Mouse (Mus musculus): ENCODE results near the gene Rfng. TPM values are rescaled to one million over a fixed set of nuclear protein-coding genes. Genes with fewer than 3 reads are reported as not detected.
"Not testable (repeated sequence)": the region's sequence is repeated elsewhere in the genome, so short reads cannot be mapped to it uniquely, and the experiment has no call there.

Gene Rfng
- polyA plus RNA-seq, 1 experiment, result 55.8 TPM

DNA sequence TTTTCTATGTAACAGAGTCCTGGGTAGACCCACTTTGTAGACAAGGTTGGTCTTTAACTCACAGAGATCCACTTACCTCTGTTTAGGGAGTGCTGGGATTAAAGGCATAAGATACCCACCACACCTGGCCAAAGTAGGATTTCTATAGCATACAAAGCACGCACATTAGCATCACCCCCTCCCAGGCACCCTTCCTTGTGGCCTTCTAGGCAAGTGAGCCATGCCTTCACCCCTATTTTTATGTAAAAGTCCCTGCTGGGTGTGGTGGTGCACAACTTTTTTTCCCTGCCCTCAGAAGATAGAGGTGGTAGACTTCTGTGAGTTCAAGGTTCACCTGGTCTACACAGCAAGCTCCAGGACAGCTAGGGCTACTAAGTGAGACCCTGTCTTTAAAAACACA lies 4.1 kb downstream of the Rfng start:
- no peak for TF ChIP-seq CTCF (IDR thresholded peaks at IDR 0.05; ENCODE audit: insufficient read depth, low read length)
- no peak for TF ChIP-seq POLR2A (IDR thresholded peaks at IDR 0.05; ENCODE audit: borderline replicate concordance, extremely low read depth, low read depth, low read length)
- Histone ChIP-seq H3K4me1 (ENCODE audit: control insufficient read depth, insufficient read depth, low read length) (peaks cover 6% of the 10 kb centered on the region), H3K4me3 (replicated peaks; ENCODE audit: extremely low read depth, low read depth, low read length) (no peak overlapping the region)
- WGBS, result 94% methylated on average over 1 of the region's 1 CpGs
- no peak for DNase-seq

DNA sequence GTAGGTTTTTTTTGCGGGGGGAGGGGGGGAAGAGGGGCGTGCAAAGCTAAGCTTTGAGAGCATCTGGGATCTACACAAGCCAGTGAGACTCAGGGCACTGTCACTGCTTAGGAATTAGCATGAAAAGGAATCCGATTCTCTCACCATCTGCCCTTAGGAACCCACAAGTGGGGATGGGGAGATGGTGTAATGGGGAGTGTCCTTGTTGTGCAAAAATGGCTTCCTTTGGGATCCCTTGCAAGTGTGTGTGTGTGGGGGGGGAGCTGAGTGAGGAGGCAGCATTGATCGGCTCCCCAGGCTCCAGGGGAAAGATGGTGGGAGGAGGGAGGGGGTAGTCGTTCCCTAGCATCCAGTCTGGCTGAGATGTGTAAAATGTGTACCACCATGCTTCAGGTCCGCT lies 6.9 kb downstream of the Rfng start:
- WGBS, result 33% methylated on average over 6 of the region's 6 CpGs
- TF ChIP-seq CTCF (IDR thresholded peaks at IDR 0.05; ENCODE audit: insufficient read depth, low read length) (no peak), POLR2A (IDR thresholded peaks at IDR 0.05; ENCODE audit: borderline replicate concordance, extremely low read depth, low read depth, low read length) (no peak)
- no peaks in the 10 kb centered on the region for H3K4me1 ChIP-seq (ENCODE audit: control insufficient read depth, insufficient read depth, low read length)
- no peak overlapping the region for H3K4me3 ChIP-seq (replicated peaks; ENCODE audit: extremely low read depth, low read depth, low read length)
- DNase-seq, result no peak

DNA sequence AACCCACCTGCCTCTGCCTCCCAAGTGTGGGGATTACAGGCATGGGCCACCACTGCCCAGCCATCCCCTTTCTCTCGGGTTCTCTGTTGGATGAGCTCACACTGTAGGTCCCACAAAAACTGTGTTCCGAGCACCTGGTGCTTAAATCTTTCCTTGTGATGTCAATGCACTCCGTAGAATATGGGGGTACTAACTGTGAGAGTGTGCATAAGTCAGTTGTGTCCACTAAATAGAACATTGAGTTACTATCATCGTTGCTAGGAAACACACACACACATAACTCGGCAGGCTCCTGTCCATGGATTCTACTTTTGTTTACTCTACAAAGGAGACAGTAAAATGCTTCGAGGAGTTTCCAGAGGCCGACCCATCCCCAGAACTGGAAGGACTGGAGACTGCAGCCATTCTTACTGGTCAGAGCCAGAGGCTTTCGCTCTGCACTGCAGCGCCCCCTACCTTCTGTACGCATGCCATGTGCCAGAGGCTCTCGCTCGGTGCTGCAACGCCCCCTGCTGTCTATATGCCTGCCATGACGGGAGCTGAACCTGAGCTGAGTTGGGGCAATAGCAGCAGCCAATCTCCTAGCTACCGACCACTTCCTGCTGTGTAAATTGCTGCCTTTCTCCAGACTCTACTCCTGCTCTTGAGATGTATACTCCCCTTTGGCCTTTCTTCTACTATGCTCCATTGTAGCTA lies 8.1 kb downstream of the Rfng start:
- peak; percentile 33; the same call in 1 of the 2 replicates for TF ChIP-seq POLR2A (IDR thresholded peaks at IDR 0.05; ENCODE audit: borderline replicate concordance, extremely low read depth, low read depth, low read length)
- TF ChIP-seq CTCF (IDR thresholded peaks at IDR 0.05; ENCODE audit: insufficient read depth, low read length), result peak; percentile 100
- 20% methylated on average over 15 of the region's 15 CpGs for WGBS
- Histone ChIP-seq H3K4me3 (replicated peaks; ENCODE audit: extremely low read depth, low read depth, low read length) (no peak overlapping the region), H3K4me1 (ENCODE audit: control insufficient read depth, insufficient read depth, low read length) (no peaks in the 10 kb centered on the region)
- peak; percentile 97 for DNase-seq

DNA sequence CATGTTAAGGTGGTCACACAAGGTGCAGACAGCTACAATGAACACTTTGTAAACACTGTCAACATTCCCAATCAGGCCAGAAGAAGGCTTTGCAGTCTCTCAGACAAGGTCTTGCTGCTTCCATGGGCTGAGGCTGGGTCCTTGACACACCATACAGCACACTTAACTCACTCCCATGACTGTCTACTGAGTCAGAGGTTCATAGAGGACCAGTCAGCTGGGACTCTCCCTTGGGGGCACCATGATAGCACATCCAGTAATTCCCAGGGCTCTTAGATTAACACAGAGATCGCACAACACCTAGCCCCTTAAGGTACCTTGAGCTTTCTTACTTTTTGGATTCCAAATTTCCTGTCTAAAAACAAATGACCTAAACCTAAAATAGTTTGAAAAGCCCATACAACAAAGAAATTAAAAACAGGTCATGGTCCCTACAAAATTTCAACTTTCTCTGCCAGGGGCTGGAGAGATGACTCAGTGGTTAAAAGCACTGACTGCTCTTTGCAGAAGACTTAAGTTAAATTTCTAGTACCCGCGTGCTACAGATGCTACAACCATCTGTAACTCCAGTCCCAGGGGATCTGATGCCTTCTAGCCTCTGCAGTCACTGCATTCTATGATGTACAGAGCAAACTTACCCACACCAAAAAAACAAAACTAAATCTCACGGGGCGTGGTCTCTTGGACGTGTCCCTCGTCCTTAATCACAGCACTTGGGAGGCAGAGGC lies 10.4 kb downstream of the Rfng start:
- no peak for DNase-seq
- Histone ChIP-seq H3K4me1 (ENCODE audit: control insufficient read depth, insufficient read depth, low read length) (no peaks in the 10 kb centered on the region), H3K4me3 (replicated peaks; ENCODE audit: extremely low read depth, low read depth, low read length) (no peak overlapping the region)
- WGBS, result 89% methylated on average over 7 of the region's 7 CpGs
- TF ChIP-seq CTCF (IDR thresholded peaks at IDR 0.05; ENCODE audit: insufficient read depth, low read length) (no peak), POLR2A (IDR thresholded peaks at IDR 0.05; ENCODE audit: borderline replicate concordance, extremely low read depth, low read depth, low read length) (no peak)

DNA sequence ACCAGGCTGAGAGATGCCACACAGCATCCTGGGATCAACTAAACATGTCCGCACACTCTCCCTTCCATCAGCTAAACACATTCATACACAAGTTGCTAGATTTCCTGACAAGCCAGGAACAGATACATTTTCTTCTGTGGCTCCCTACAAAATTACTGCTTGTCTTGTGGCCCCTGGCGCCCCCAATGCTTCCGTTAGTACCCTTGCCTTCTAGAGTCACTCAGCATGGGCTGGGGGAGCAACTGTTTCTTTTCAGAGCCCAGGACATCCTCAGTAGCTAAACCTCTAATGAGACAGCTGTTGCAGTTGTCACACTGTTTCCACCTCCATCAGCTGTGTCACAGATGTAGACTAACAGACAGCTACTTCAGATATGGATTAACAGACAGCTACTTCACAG lies 11.3 kb downstream of the Rfng start:
- 89% methylated on average over 3 of the region's 3 CpGs for WGBS
- TF ChIP-seq CTCF (IDR thresholded peaks at IDR 0.05; ENCODE audit: insufficient read depth, low read length) (no peak), POLR2A (IDR thresholded peaks at IDR 0.05; ENCODE audit: borderline replicate concordance, extremely low read depth, low read depth, low read length) (no peak)
- no peak overlapping the region for H3K4me3 ChIP-seq (replicated peaks; ENCODE audit: extremely low read depth, low read depth, low read length)
- DNase-seq, result no peak
- H3K4me1 ChIP-seq (ENCODE audit: control insufficient read depth, insufficient read depth, low read length), result 0 out of 2 replicates have a peak, but pooled peaks cover 2% of the 10 kb centered on the region

DNA sequence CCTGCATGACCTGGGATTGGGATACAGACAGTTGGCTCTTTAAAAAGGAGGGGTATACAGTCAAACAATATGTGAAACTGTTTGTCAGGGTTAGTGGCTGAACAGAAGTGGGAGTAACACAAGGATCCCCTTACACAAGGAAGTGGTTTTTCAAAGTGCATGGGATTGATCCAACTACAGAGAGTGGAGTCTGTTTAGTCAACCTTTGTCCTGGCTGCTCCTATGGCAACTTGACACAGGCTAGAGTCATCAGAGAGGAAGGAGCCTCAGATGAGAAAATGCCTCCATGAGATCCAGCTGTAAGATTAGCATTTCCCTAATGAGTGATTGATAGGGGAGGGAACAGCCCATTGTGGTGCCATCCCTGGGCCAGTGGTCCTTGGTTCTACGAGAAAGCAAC lies 15.8 kb downstream of the Rfng start:
- no peak overlapping the region for H3K4me3 ChIP-seq (replicated peaks; ENCODE audit: extremely low read depth, low read depth, low read length)
- 57% methylated on average over 1 of the region's 1 CpGs for WGBS
- TF ChIP-seq POLR2A (IDR thresholded peaks at IDR 0.05; ENCODE audit: borderline replicate concordance, extremely low read depth, low read depth, low read length), result no peak
- TF ChIP-seq CTCF (IDR thresholded peaks at IDR 0.05; ENCODE audit: insufficient read depth, low read length), result no peak

DNA sequence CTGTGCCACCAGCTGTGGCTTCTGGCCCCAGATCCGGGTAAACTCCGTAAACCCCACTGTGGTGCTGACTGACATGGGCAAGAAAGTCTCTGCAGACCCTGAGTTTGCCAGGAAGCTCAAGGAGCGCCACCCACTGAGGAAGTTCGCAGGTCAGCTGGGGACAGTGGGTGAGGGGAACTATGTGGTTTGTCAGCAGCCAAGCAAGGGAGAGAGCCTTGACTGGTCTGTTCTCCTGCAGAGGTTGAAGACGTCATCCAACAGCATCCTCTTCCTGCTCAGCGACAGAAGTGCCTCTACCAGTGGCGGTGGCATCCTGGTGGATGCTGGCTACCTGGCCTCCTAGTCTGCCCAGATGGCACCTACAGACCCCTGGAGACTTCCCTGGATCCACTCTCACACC lies 17.0 kb downstream of the Rfng start:
- 56% methylated on average over 5 of the region's 7 CpGs for WGBS
- DNase-seq; H3K4me1 ChIP-seq (ENCODE audit: control insufficient read depth, insufficient read depth, low read length); H3K4me3 ChIP-seq (replicated peaks; ENCODE audit: extremely low read depth, low read depth, low read length): not testable (repeated sequence)

More for the DNA sequence above, 15.8 kb downstream of the Rfng start:
- 0 out of 2 replicates have a peak, but pooled peaks cover 2% of the 10 kb centered on the region for H3K4me1 ChIP-seq (ENCODE audit: control insufficient read depth, insufficient read depth, low read length)
- DNase-seq, result no peak

DNA sequence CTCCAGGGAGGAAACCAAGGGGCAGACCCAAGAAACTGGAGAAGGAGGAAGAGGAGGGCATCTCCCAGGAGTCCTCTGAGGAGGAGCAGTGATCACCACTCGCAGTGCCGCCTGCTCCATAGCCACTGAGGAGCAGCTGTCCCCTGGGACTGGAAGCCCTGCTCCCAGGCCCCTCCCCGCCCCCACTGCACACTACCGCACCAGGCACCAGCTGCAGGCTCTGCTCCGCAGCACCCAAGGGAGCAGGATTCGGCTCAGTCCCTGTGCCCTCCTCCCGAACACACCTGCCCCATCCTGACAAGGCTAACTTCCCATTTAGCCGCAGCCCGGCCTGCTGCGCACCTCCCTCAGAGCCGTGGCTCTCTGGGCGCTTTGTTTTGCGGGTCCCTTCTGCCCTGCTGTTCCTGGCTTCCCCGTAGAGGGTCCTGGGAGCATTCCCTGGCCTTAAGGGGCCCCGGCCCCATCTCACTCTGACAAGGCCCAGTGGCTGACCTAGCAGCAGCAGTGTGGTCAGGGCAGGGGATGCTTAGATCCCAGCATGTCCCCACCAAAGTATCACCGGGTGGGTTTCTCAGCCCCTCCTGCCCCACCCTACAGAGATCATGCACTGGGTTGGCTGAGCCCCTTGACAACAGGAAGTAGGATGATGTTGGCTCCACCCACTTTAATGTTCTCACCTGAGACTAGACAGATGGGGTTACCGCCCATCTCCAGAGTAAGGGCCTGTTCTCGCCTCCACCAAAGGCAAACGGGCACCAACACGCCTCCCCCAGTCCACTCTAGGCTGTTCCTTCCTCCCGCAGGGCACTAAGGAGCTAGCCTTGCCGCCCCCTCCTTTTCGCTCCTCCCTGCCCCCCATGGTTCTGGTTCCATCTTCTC lies 20.6 kb downstream of the Rfng start:
- H3K4me3 ChIP-seq (replicated peaks; ENCODE audit: extremely low read depth, low read depth, low read length); H3K4me1 ChIP-seq (ENCODE audit: control insufficient read depth, insufficient read depth, low read length); DNase-seq: not testable (repeated sequence)
- WGBS, result 14% methylated on average over 9 of the region's 23 CpGs

DNA sequence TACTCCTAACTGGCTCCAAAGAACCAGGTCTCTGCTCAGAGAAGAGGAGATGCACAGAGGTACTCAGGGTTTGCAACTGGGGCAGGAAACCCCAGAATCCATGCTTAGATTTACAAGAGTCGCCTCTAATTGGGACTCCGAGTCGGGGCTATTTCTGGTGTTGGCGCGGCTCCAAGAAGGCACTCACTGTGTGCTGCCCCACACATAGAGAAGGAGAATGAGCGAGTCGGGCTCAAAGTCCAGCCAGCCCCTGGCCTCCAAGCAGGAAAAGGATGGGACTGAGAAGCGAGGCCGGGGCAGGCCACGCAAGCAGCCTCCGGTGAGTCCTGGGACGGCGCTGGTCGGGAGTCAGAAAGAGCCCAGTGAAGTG lies 21.4 kb downstream of the Rfng start, which contains the start of gene Hmga1b:
Gene Hmga1b (plus strand): TSS at position 123 of the 370 bp plus-strand sequence.
- H3K4me3 ChIP-seq (replicated peaks; ENCODE audit: extremely low read depth, low read depth, low read length); DNase-seq; H3K4me1 ChIP-seq (ENCODE audit: control insufficient read depth, insufficient read depth, low read length): not testable (repeated sequence)
- WGBS, result 5% methylated on average over 14 of the region's 14 CpGs

Data from lung, adult 2 months (tissue).